Mouse (Mus musculus) MEL (cell line): ENCODE data around the gene Fbln1. TPM values are rescaled to one million over a fixed set of nuclear protein-coding genes. Genes with fewer than 3 reads are reported as not detected.
"Not testable (repeated sequence)": the region's sequence is repeated elsewhere in the genome, so short reads cannot be mapped to it uniquely, and the experiment has no call there.

Source experiments
- DNase-seq: peaks from one replicate; pipeline ENCODE4 v3.0.0; 2011; ENCODE audit warnings: low read depth, low spot score
- H3K27ac ChIP-seq: 2 replicates; pipeline ENCODE4 v1.5.1; 2012; ENCODE audit warnings: low read depth, mild to moderate bottlenecking, control low read depth, low read length, moderate library complexity; ENCODE audit not compliant: control insufficient read depth
- H3K27me3 ChIP-seq, 2 experiments: fragments of 150-350 bp in 1 of 2; sonication (generic) in 1 of 2; 2 replicates each; pipeline ENCODE4 v1.6.1; 2012; ENCODE audit warnings: low read length in 2 of 2, mild to moderate bottlenecking in 2 of 2, improper control_type of control experiment in 1 of 2, moderate library complexity in 1 of 2; ENCODE audit not compliant: insufficient read depth in 2 of 2, control insufficient read depth in 1 of 2
- H3K36me3 ChIP-seq, 2 experiments: 2 replicates each; pipeline ENCODE4 v1.6.1; 2012 to 2014; ENCODE audit warnings: low read length in 2 of 2, improper control_type of control experiment in 1 of 2, inconsistent platforms in 1 of 2, mild to moderate bottlenecking in 1 of 2; ENCODE audit not compliant: insufficient read depth in 2 of 2, control insufficient read depth in 1 of 2
- H3K4me1 ChIP-seq, 2 experiments: fragments of 150-350 bp in 1 of 2; sonication (generic) in 1 of 2; 2 replicates each; pipeline ENCODE4 v1.6.1; 2012; ENCODE audit warnings: low read length in 2 of 2, improper control_type of control experiment in 1 of 2, mild to moderate bottlenecking in 1 of 2; ENCODE audit not compliant: insufficient read depth in 2 of 2, control insufficient read depth in 1 of 2
- H3K4me3 ChIP-seq, 2 experiments: fragments of 150-350 bp in 1 of 2; sonication (generic) in 1 of 2; 2 replicates each; pipeline ENCODE4 v1.5.1; 2012; ENCODE audit warnings: low read depth in 2 of 2, low read length in 2 of 2, mild to moderate bottlenecking in 2 of 2, moderate library complexity in 2 of 2, control low read depth in 1 of 2, improper control_type of control experiment in 1 of 2; ENCODE audit not compliant: control insufficient read depth in 1 of 2, insufficient read depth in 1 of 2
- H3K79me2 ChIP-seq: 2 replicates; pipeline ENCODE4 v1.6.1; 2012; ENCODE audit warnings: mild to moderate bottlenecking, low read length, moderate library complexity; ENCODE audit not compliant: control insufficient read depth, poor library complexity, insufficient read depth
- H3K9ac ChIP-seq: 2 replicates; pipeline ENCODE4 v1.6.1; 2012; ENCODE audit warnings: low read depth, mild to moderate bottlenecking, control low read depth, low read length, moderate library complexity; ENCODE audit not compliant: control insufficient read depth, poor library complexity, severe bottlenecking
- H3K9me3 ChIP-seq: fragments of 150-350 bp; sonication (generic); replicated peaks from 2 replicates; pipeline ENCODE4 v1.6.1; 2012; ENCODE audit warnings: mild to moderate bottlenecking, low read length, improper control_type of control experiment, moderate library complexity; ENCODE audit not compliant: insufficient read depth
- BHLHE40 ChIP-seq: IDR thresholded peaks from 2 replicates; pipeline ENCODE4 v1.6.1; 2012; ENCODE audit warnings: low read depth, mild to moderate bottlenecking, inconsistent platforms, low read length, improper control_type of control experiment, borderline replicate concordance
- CHD2 ChIP-seq: IDR thresholded peaks from 2 replicates; pipeline ENCODE4 v1.6.1; 2011; ENCODE audit warnings: low read length, improper control_type of control experiment
- CTCF ChIP-seq, 3 experiments: IDR thresholded peaks in 2 of 3; conservative IDR thresholded peaks in 1 of 3; 2 replicates each; pipeline ENCODE4 v1.5.1; 2011 to 2012; ENCODE audit warnings: low read length in 3 of 3, low read depth in 2 of 3, mild to moderate bottlenecking in 2 of 3, improper control_type of control experiment in 1 of 3, inconsistent platforms in 1 of 3, mixed read lengths in 1 of 3, moderate library complexity in 1 of 3; ENCODE audit not compliant: control insufficient read depth in 1 of 3, insufficient read depth in 1 of 3, poor library complexity in 1 of 3, severe bottlenecking in 1 of 3
- EP300 ChIP-seq, 2 experiments: IDR thresholded peaks; 2 replicates each; pipeline ENCODE4 v1.6.1; 2011; ENCODE audit warnings: improper control_type of control experiment in 2 of 2, low read length in 2 of 2, low read depth in 1 of 2, mild to moderate bottlenecking in 1 of 2
- ETS1 ChIP-seq: IDR thresholded peaks from 2 replicates; pipeline ENCODE4 v1.6.1; 2012; ENCODE audit warnings: low read depth, mild to moderate bottlenecking, inconsistent platforms, low read length, improper control_type of control experiment, moderate library complexity
- GATA1 ChIP-seq: IDR thresholded peaks from 2 replicates; pipeline ENCODE4 v1.6.1; 2011; ENCODE audit warnings: low read depth, low read length, improper control_type of control experiment
- MAX ChIP-seq: IDR thresholded peaks from 2 replicates; pipeline ENCODE4 v1.6.1; 2011; ENCODE audit warnings: low read length, improper control_type of control experiment
- MEF2A ChIP-seq: IDR thresholded peaks from 2 replicates; pipeline ENCODE4 v1.6.1; 2014; ENCODE audit warnings: low read depth, mild to moderate bottlenecking, inconsistent platforms, low read length, improper control_type of control experiment; ENCODE audit not compliant: poor library complexity, insufficient replicate concordance, severe bottlenecking; ENCODE audit errors: extremely low read depth
- MYC ChIP-seq: IDR thresholded peaks from 2 replicates; pipeline ENCODE4 v1.6.1; 2011; ENCODE audit warnings: low read depth, mild to moderate bottlenecking, low read length, improper control_type of control experiment, moderate library complexity
- POLR2A ChIP-seq, 2 experiments: IDR thresholded peaks; 2 replicates each; pipeline ENCODE4 v1.6.1; 2011 to 2012; ENCODE audit warnings: low read length in 2 of 2, mild to moderate bottlenecking in 2 of 2, control low read depth in 1 of 2, improper control_type of control experiment in 1 of 2, low read depth in 1 of 2, moderate library complexity in 1 of 2; ENCODE audit not compliant: control insufficient read depth in 1 of 2, insufficient read depth in 1 of 2, poor library complexity in 1 of 2
- POLR2AphosphoS5 ChIP-seq: IDR thresholded peaks from 2 replicates; pipeline ENCODE4 v1.6.1; 2012; ENCODE audit warnings: low read depth, borderline replicate concordance, mild to moderate bottlenecking, inconsistent platforms, low read length, moderate library complexity, mixed read lengths
- RAD21 ChIP-seq: IDR thresholded peaks from 2 replicates; pipeline ENCODE4 v1.6.1; 2011; ENCODE audit warnings: mild to moderate bottlenecking, low read depth, low read length, improper control_type of control experiment
- SMC3 ChIP-seq: IDR thresholded peaks from 2 replicates; pipeline ENCODE4 v1.6.1; 2011; ENCODE audit warnings: low read depth, low read length, improper control_type of control experiment
- USF1 ChIP-seq: IDR thresholded peaks from 2 replicates; pipeline ENCODE4 v1.6.1; 2014; ENCODE audit warnings: low read depth, mild to moderate bottlenecking, inconsistent platforms, low read length, improper control_type of control experiment, moderate library complexity
- USF2 ChIP-seq, 2 experiments: IDR thresholded peaks; 2 replicates each; pipeline ENCODE4 v1.6.1; 2011 to 2012; ENCODE audit warnings: improper control_type of control experiment in 2 of 2, low read length in 2 of 2, borderline replicate concordance in 1 of 2, inconsistent platforms in 1 of 2, low read depth in 1 of 2, mild to moderate bottlenecking in 1 of 2; ENCODE audit not compliant: insufficient read depth in 1 of 2
- ZC3H11A ChIP-seq: IDR thresholded peaks from 2 replicates; pipeline ENCODE4 v1.6.1; 2012; ENCODE audit warnings: low read depth, mild to moderate bottlenecking, inconsistent platforms, low read length, improper control_type of control experiment
- polyA plus RNA-seq, 2 experiments: library from polyadenylated mRNA; stranded (reverse) in 1 of 2; unstranded in 1 of 2; fragments of >175 nt in 1 of 2; fragments of >200 nt in 1 of 2; gene quantifications; 2 replicates each; pipeline versions ENCODE4 v1.2.1 to v1.2.4; 2012; ENCODE audit warnings: low replicate concordance in 2 of 2, low read depth in 1 of 2; ENCODE audit not compliant: insufficient read length in 2 of 2, insufficient read depth in 1 of 2, missing spikeins in 1 of 2
- total RNA-seq: library from RNA; depleted of rRNA; stranded (reverse); fragments of 300-350 nt; gene quantifications from 2 replicates; pipeline ENCODE4 v1.2.3, GENCODE M21; 2012

The Fbln1 gene
- total and polyA plus RNA-seq, 3 experiments: not detected

DNA sequence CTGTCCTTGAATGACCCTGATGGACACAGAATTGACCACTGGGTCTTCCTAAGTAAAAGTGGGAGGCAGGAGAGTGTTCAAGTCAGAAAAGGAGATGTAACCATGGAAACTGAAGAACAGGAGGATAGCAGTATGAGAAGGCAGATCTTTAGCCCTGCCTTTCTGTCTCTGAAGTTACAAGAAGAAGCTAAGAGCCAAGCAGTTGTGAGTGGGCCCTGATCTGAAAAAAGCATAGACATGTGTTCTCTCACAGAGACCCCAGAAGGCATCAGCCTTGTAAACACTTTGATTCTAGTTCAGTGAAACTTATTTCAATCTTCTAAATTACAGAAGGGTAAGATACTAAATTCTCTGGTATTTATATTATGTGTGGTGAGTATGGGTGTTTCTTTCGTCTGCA lies 118.7 kb downstream of the Fbln1 start:
- H3K79me2 ChIP-seq: no peaks in the 10 kb centered on the region
- no peak overlapping the region for H3K4me3 ChIP-seq
- H3K4me1 ChIP-seq: peaks cover 0 to 3% of the 10 kb centered on the region in 2 experiments; a peak in 1 of 4 replicates
- DNase-seq: no peak
- TF ChIP-seq CHD2 (no peak), ZC3H11A (no peak), EP300 (IDR thresholded peaks at IDR 0.05; ENCODE audit: low read depth in 1 of 2, low read length in 2 of 2) (no peak), POLR2AphosphoS5 (no peak), GATA1 (no peak), MEF2A (no peak)
- no peaks in the 10 kb centered on the region for H3K27me3 ChIP-seq
- H3K36me3 ChIP-seq: no peaks in the 10 kb centered on the region
- H3K27ac ChIP-seq: no peak overlapping the region
- no peaks in the 10 kb centered on the region for H3K9me3 ChIP-seq
- H3K9ac ChIP-seq: no peak overlapping the region

DNA sequence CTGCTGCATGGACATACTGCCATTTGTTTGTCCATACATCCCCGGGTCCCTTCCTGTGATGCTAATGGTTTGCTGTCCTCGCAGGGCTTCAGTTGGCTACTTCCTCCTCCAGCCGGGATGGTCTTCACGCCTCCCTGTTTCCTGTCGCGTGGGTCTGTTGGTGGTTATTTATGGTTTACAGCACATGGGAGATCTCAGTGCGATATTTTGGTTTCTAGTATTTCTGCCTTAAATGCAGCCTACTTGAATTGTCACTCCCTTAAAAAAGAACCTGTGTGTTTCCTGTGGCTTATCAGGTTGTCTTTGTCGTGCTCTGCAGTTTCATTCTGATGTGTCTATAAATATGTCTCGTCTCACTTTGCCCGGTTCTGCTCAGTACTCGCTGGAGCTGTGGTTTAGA lies 122.1 kb downstream of the Fbln1 start:
- peak overlapping the region; percentile 12 to 48 for H3K4me3 ChIP-seq
- H3K79me2 ChIP-seq: no peaks in the 10 kb centered on the region
- TF ChIP-seq GATA1 (no peak), ETS1 (no peak), MAX (peak; percentile 17; the same call in 1 of the 2 replicates), POLR2A (IDR thresholded peaks at IDR 0.05; ENCODE audit: control insufficient read depth in 1 of 2, insufficient read depth in 1 of 2, low read depth in 1 of 2, low read length in 2 of 2, poor library complexity in 1 of 2) (no peak)
- TF ChIP-seq, all 39 proteins: peak for 1
- Histone ChIP-seq H3K36me3 (no peaks in the 10 kb centered on the region), H3K27ac (no peak overlapping the region), H3K4me1 (peaks cover 0 to 3% of the 10 kb centered on the region in 2 experiments; a peak in 1 of 4 replicates), H3K9me3 (no peaks in the 10 kb centered on the region), H3K9ac (no peak overlapping the region), H3K27me3 (no peaks in the 10 kb centered on the region)
- peak; percentile 30 for DNase-seq

GRCm38 (mm10) chr15:85328455-85328854 lies 122.7 kb downstream of the Fbln1 start:
- H3K27ac ChIP-seq, H3K27me3 ChIP-seq, H3K9me3 ChIP-seq, H3K9ac ChIP-seq: not testable (repeated sequence)
- peak; percentile 65 for DNase-seq
- TF ChIP-seq MYC: 0 out of 2 replicates have a peak, but pooled peaks have one; percentile 32
- TF ChIP-seq SMC3: peak; percentile 44
- peak; percentile 27 for TF ChIP-seq RAD21
- peak; percentile 62; the same call in 1 of the 2 replicates for TF ChIP-seq BHLHE40
- TF ChIP-seq USF1: peak; percentile 78
- peak; percentile 39 for TF ChIP-seq MAX
- TF ChIP-seq CTCF (IDR thresholded peaks at IDR 0.05 in 2 of 3, conservative IDR thresholded peaks at IDR 0.05 in 1 of 3; ENCODE audit: control insufficient read depth in 1 of 3, insufficient read depth in 1 of 3, low read depth in 2 of 3, low read length in 3 of 3, poor library complexity in 1 of 3, severe bottlenecking in 1 of 3): peak; percentile 51 to 61 (median 52)
- 0 out of 4 replicates have a peak, but pooled peaks of 1 of the 2 experiments have one; percentile 22 for TF ChIP-seq USF2 (IDR thresholded peaks at IDR 0.05; ENCODE audit: borderline replicate concordance in 1 of 2, insufficient read depth in 1 of 2, low read depth in 1 of 2, low read length in 2 of 2)
- TF ChIP-seq, all 39 proteins: peak for 8; not testable (repeated sequence) for 31
- not testable (repeated sequence) for H3K4me1 ChIP-seq, H3K36me3 ChIP-seq, H3K79me2 ChIP-seq, H3K4me3 ChIP-seq
